Mouse (Mus musculus): ENCODE measurements around the gene Nln.

- TF ChIP-seq CTCF (IDR thresholded peaks at IDR 0.05; ENCODE audit: low read depth, low read length) (no peak), POLR2A (IDR thresholded peaks at IDR 0.05; ENCODE audit: borderline replicate concordance, low read depth, low read length) (no peak)
These were observed 71.7 kb downstream of the Nln start for GRCm38 (mm10) chr13:104037531-104038290.

All from bone marrow macrophage, adult 2 months (primary cell).